23 mouse cellular contexts compared by ENCODE assay signal in genomic region chr5:72995379-72995778, GRCm38 (mm10). TPM values are rescaled to one million over a fixed set of nuclear protein-coding genes. Genes with fewer than 3 reads are reported as not detected.
DNase-seq lines count a peak whose midpoint lies in the region; ATAC-seq and TF ChIP-seq lines count a peak whose summit lies in the region.
"Had no signal": no experiment of that assay in that cellular context is flagged by ENCODE, and none has a peak within 500 bp of the region (broad histone marks: within the 10 kb centered on the region; RNA-seq: fewer than 3 reads in every experiment).

No protein-coding gene starts in this region.

- H3K9ac ChIP-seq in heart, embryonic 11.5 days (ENCODE audit: low read depth, low read length) = no peak overlapping the region
- no peak overlapping the region for H3K9ac ChIP-seq in lung, embryonic 14.5 days
- H3K9ac ChIP-seq in forebrain, embryonic 13.5 days = 0 out of 2 replicates have a peak overlapping the region, but pooled peaks have one; percentile 8
- H3K9ac ChIP-seq in hindbrain, embryonic 15.5 days = no peak overlapping the region
- H3K9ac ChIP-seq: stomach, embryonic 15.5 days had no signal

- ATAC-seq in heart, embryonic 11.5 days (replicated peaks; ENCODE audit: insufficient number of reproducible peaks, low FRiP score, low TSS enrichment) = no peak
- no peak for ATAC-seq in lung, embryonic 14.5 days (ENCODE audit: insufficient read depth)
- ATAC-seq in forebrain, embryonic 13.5 days = peak; percentile 45; the same call in 1 of the 2 replicates
- ATAC-seq in hindbrain, embryonic 15.5 days (ENCODE audit: low FRiP score, low read depth) = peak; percentile 19; the same call in 1 of the 2 replicates
- ATAC-seq: inflammation-experienced regulatory T-cells, adult 6 months had no signal

- no peaks in the 10 kb centered on the region for H3K36me3 ChIP-seq in heart, embryonic 10.5 days
- no peaks in the 10 kb centered on the region for H3K36me3 ChIP-seq in heart, embryonic 11.5 days (ENCODE audit: control insufficient read depth, insufficient read depth, low read length)
- no peaks in the 10 kb centered on the region for H3K36me3 ChIP-seq in lung, embryonic 14.5 days (ENCODE audit: insufficient read depth)
- H3K36me3 ChIP-seq in forebrain, embryonic 13.5 days (ENCODE audit: poor library complexity, severe bottlenecking) = no peaks in the 10 kb centered on the region
- H3K36me3 ChIP-seq in hindbrain, embryonic 15.5 days = no peaks in the 10 kb centered on the region
- no peaks in the 10 kb centered on the region for H3K36me3 ChIP-seq in thymus, adult 2 months (ENCODE audit: control insufficient read depth, insufficient read depth, low read length)
- H3K36me3 ChIP-seq: stomach, embryonic 15.5 days had no signal

- intact Hi-C loops in left cerebral cortex, postnatal 10 days (cut with DNase I) = no loop called here

- H3K27me3 ChIP-seq in heart, embryonic 10.5 days (ENCODE audit: insufficient read depth, poor library complexity, severe bottlenecking) = no peaks in the 10 kb centered on the region
- H3K27me3 ChIP-seq in heart, embryonic 11.5 days (ENCODE audit: control insufficient read depth, insufficient read depth, low read length) = no peaks in the 10 kb centered on the region
- no peaks in the 10 kb centered on the region for H3K27me3 ChIP-seq in lung, embryonic 14.5 days (ENCODE audit: insufficient read depth, low read length)
- H3K27me3 ChIP-seq in forebrain, embryonic 13.5 days = no peaks in the 10 kb centered on the region
- no peaks in the 10 kb centered on the region for H3K27me3 ChIP-seq in hindbrain, embryonic 15.5 days
- H3K27me3 ChIP-seq in thymus, adult 2 months (ENCODE audit: control insufficient read depth, insufficient read depth, low read length) = no peaks in the 10 kb centered on the region
- H3K27me3 ChIP-seq: stomach, embryonic 15.5 days had no signal

- no peak for TF ChIP-seq POLR2A in thymus, adult 2 months (IDR thresholded peaks at IDR 0.05; ENCODE audit: control insufficient read depth, extremely low read depth, insufficient read depth, low read length, poor library complexity)

- no peak overlapping the region for H3K27ac ChIP-seq in heart, embryonic 10.5 days
- no peak overlapping the region for H3K27ac ChIP-seq in heart, embryonic 11.5 days (ENCODE audit: low read depth, low read length)
- no peak overlapping the region for H3K27ac ChIP-seq in lung, embryonic 14.5 days (ENCODE audit: low read depth)
- no peak overlapping the region for H3K27ac ChIP-seq in forebrain, embryonic 13.5 days
- H3K27ac ChIP-seq in hindbrain, embryonic 15.5 days (replicated peaks) = no peak overlapping the region
- no peak overlapping the region for H3K27ac ChIP-seq in thymus, adult 2 months (ENCODE audit: control insufficient read depth, insufficient read depth, low read length)
- H3K27ac ChIP-seq: layer of hippocampus, adult 2 months; stomach, embryonic 15.5 days had no signal

- H3K9me3 ChIP-seq in heart, embryonic 10.5 days = no peaks in the 10 kb centered on the region
- H3K9me3 ChIP-seq in heart, embryonic 11.5 days (replicated peaks; ENCODE audit: control insufficient read depth, low read length) = no peaks in the 10 kb centered on the region
- H3K9me3 ChIP-seq in lung, embryonic 14.5 days (ENCODE audit: low read depth, low read length) = no peaks in the 10 kb centered on the region
- H3K9me3 ChIP-seq in forebrain, embryonic 13.5 days (replicated peaks) = no peaks in the 10 kb centered on the region
- no peaks in the 10 kb centered on the region for H3K9me3 ChIP-seq in hindbrain, embryonic 15.5 days
- H3K9me3 ChIP-seq: stomach, embryonic 15.5 days had no signal

- DNase-seq in heart, embryonic 10.5 days (ENCODE audit: low spot score) = peak; percentile 63
- DNase-seq in lung, embryonic 14.5 days = peak; percentile 15
- DNase-seq in lung, postnatal 10 days = no peak
- no peak for DNase-seq in thymus, adult 2 months
- DNase-seq in left cerebral cortex, postnatal 10 days (ENCODE audit: extremely low spot score in 1 of 2, low spot score in 2 of 2) = no peak
- DNase-seq: cerebellum, adult 11 months; gastrocnemius, postnatal 10 days; liver; lung, adult 2 months; thymus, postnatal 36 days had no signal

- 35% methylated on average over 10 of the region's 10 CpGs for WGBS in heart, embryonic 10.5 days
- 32% methylated on average over 10 of the region's 10 CpGs for WGBS in heart, embryonic 11.5 days (ENCODE audit: insufficient replicate concordance)
- 32% methylated on average over 10 of the region's 10 CpGs for WGBS in lung, embryonic 14.5 days
- WGBS in forebrain, embryonic 13.5 days = 21% methylated on average over 10 of the region's 10 CpGs
- WGBS in hindbrain, embryonic 15.5 days = 11% methylated on average over 10 of the region's 10 CpGs
- WGBS in thymus, adult 2 months = 79% methylated on average over 10 of the region's 10 CpGs

- no peak for TF ChIP-seq CTCF in lung, embryonic 14.5 days (IDR thresholded peaks at IDR 0.05; ENCODE audit: low read depth)
- no peak for TF ChIP-seq CTCF in thymus, adult 2 months (IDR thresholded peaks at IDR 0.05; ENCODE audit: borderline replicate concordance, control insufficient read depth, extremely low read depth, insufficient read depth, low read length, poor library complexity)

- H3K4me2 ChIP-seq in heart, embryonic 11.5 days = no peak overlapping the region
- H3K4me2 ChIP-seq in lung, embryonic 14.5 days = no peak overlapping the region
- peak overlapping the region; percentile 23; the same call in 1 of the 2 replicates for H3K4me2 ChIP-seq in forebrain, embryonic 13.5 days
- 0 out of 2 replicates have a peak overlapping the region, but pooled peaks have one; percentile 11 for H3K4me2 ChIP-seq in hindbrain, embryonic 15.5 days
- H3K4me2 ChIP-seq: stomach, embryonic 15.5 days had no signal

- H3K4me1 ChIP-seq in heart, embryonic 10.5 days = peaks cover 5% of the 10 kb centered on the region; the same call in 1 of the 2 replicates
- no peaks in the 10 kb centered on the region for H3K4me1 ChIP-seq in heart, embryonic 11.5 days (ENCODE audit: control insufficient read depth, insufficient read depth, low read length)
- no peaks in the 10 kb centered on the region for H3K4me1 ChIP-seq in lung, embryonic 14.5 days (ENCODE audit: insufficient read depth)
- H3K4me1 ChIP-seq in forebrain, embryonic 13.5 days = peaks cover 14% of the 10 kb centered on the region
- peaks cover 5% of the 10 kb centered on the region for H3K4me1 ChIP-seq in hindbrain, embryonic 15.5 days (replicated peaks)
- no peaks in the 10 kb centered on the region for H3K4me1 ChIP-seq in thymus, adult 2 months (replicated peaks; ENCODE audit: control insufficient read depth, insufficient read depth, low read length)
- H3K4me1 ChIP-seq: stomach, embryonic 15.5 days had no signal

- H3K4me3 ChIP-seq in heart, embryonic 10.5 days = no peak overlapping the region
- H3K4me3 ChIP-seq in heart, embryonic 11.5 days (ENCODE audit: low read depth, low read length) = no peak overlapping the region
- H3K4me3 ChIP-seq in lung, embryonic 14.5 days (ENCODE audit: low read depth, low read length) = no peak overlapping the region
- H3K4me3 ChIP-seq in forebrain, embryonic 13.5 days = no peak overlapping the region
- no peak overlapping the region for H3K4me3 ChIP-seq in hindbrain, embryonic 15.5 days
- H3K4me3 ChIP-seq in thymus, adult 2 months (ENCODE audit: control insufficient read depth, insufficient read depth, low read length) = no peak overlapping the region
- H3K4me3 ChIP-seq: layer of hippocampus, adult 2 months; stomach, embryonic 15.5 days had no signal

RNA-seq across cellular contexts. Expression of gene Slc10a4, which starts 11.3 kb away (rescaled TPM):
- polyA plus RNA-seq in heart, embryonic 10.5 days (2016; fragmentation: Nextera tagmentation; extraction: Ambion mirVana) = 0.14 and 0.30 TPM in 2 replicates
- 0.43 and 0.72 TPM in 2 replicates for polyA plus RNA-seq in heart, embryonic 11.5 days (2014; fragmentation: Nextera tagmentation; extraction: Ambion mirVana)
- polyA plus RNA-seq in lung, embryonic 14.5 days (2014; fragmentation: Nextera tagmentation; extraction: Ambion mirVana) = 0.28 and 0.80 TPM in 2 replicates
- 14.0 and 14.4 TPM in 2 replicates for polyA plus RNA-seq in forebrain, embryonic 13.5 days (2015; fragmentation: Nextera tagmentation; extraction: Ambion mirVana)
- polyA plus RNA-seq in hindbrain, embryonic 15.5 days (2015; fragmentation: Nextera tagmentation; extraction: Ambion mirVana) = 29.3 and 36.2 TPM in 2 replicates
- polyA plus RNA-seq in thymus, adult 2 months (2012; rRNA removed) = 0.71 and 0.94 TPM in 2 replicates
- 1 to 10 TPM; 3.9 to 4.4 TPM for total RNA-seq in left cerebral cortex, postnatal 10 days (2021)
- total RNA-seq: common myeloid progenitor, adult 5-6 weeks; gastrocnemius, postnatal 10 days; megakaryocyte progenitor cell, adult 5-6 weeks; MEL had no signal
- polyA plus RNA-seq: inflammation-experienced regulatory T-cells, adult 6 months had no signal

RNA-seq across cellular contexts. Expression of gene Gm10135, which starts 20.9 kb away (rescaled TPM):
- polyA plus RNA-seq in heart, embryonic 10.5 days (2016; fragmentation: Nextera tagmentation; extraction: Ambion mirVana) = not detected in 2 replicates
- not detected in 2 replicates for polyA plus RNA-seq in heart, embryonic 11.5 days (2014; fragmentation: Nextera tagmentation; extraction: Ambion mirVana)
- not detected in 2 replicates for polyA plus RNA-seq in lung, embryonic 14.5 days (2014; fragmentation: Nextera tagmentation; extraction: Ambion mirVana)
- polyA plus RNA-seq in forebrain, embryonic 13.5 days (2015; fragmentation: Nextera tagmentation; extraction: Ambion mirVana) = not detected in 2 replicates
- polyA plus RNA-seq in hindbrain, embryonic 15.5 days (2015; fragmentation: Nextera tagmentation; extraction: Ambion mirVana) = not detected in 2 replicates
- polyA plus RNA-seq in thymus, adult 2 months (2012; rRNA removed) = not detected in 2 replicates
- not detected for total RNA-seq in left cerebral cortex, postnatal 10 days (2021)
- total RNA-seq: adrenal gland, postnatal 4 days; common myeloid progenitor, adult 5-6 weeks; gastrocnemius, postnatal 10 days; layer of hippocampus, adult 2 months; left cerebral cortex, postnatal 14 days had no signal
- polyA plus RNA-seq: heart, embryonic 14.5 days; inflammation-experienced regulatory T-cells, adult 6 months; lung, adult 2 months; small intestine, adult 2 months; stomach, embryonic 15.5 days had no signal

Comparison
In these comparisons a context has a peak if more than half of its experiments do, and no peak if none do; other contexts are left out.
1. DNase-seq: peak in heart, embryonic 10.5 days (single experiment) and lung, embryonic 14.5 days (single experiment); none in lung, postnatal 10 days (single experiment), thymus, adult 2 months (single experiment) and left cerebral cortex, postnatal 10 days (0 of 2).
2. ATAC-seq: peak in forebrain, embryonic 13.5 days (single experiment) and hindbrain, embryonic 15.5 days (single experiment); none in heart, embryonic 11.5 days (single experiment) and lung, embryonic 14.5 days (single experiment).
3. H3K4me2 ChIP-seq: peak in forebrain, embryonic 13.5 days (single experiment) and hindbrain, embryonic 15.5 days (single experiment); none in heart, embryonic 11.5 days (single experiment) and lung, embryonic 14.5 days (single experiment).